Mouse (Mus musculus) heart, embryonic 14.5 days (tissue): ENCODE results near the gene Smyd1. TPM values are rescaled to one million over a fixed set of nuclear protein-coding genes. Genes with fewer than 3 reads are reported as not detected.
"Not testable (repeated sequence)": the region's sequence is repeated elsewhere in the genome, so short reads cannot be mapped to it uniquely, and the experiment has no call there.

Experiments
- ATAC-seq: fragments of 200-750 bp; cut with Nextera tagmentation; 2 replicates; pipeline ENCODE4 v1.8.0; 2017; ENCODE audit warnings: low read depth, moderate TSS enrichment; ENCODE audit not compliant: insufficient number of reproducible peaks, insufficient read depth, low FRiP score
- H3K27ac ChIP-seq, 2 experiments: fragments of 200-500 bp in 1 of 2; fragments of 300-500 bp in 1 of 2; sonication (generic) in 1 of 2; replicated peaks in 1 of 2; 2 replicates each; pipeline ENCODE4 v1.5.1; 2012 to 2014; ENCODE audit warnings: low read depth in 2 of 2, low read length in 2 of 2, control low read depth in 1 of 2, mild to moderate bottlenecking in 1 of 2, mixed read lengths in 1 of 2; ENCODE audit not compliant: control insufficient read depth in 1 of 2, insufficient read depth in 1 of 2
- H3K27me3 ChIP-seq: fragments of 300-500 bp; sonication (generic); 2 replicates; pipeline ENCODE4 v1.6.1; 2014; ENCODE audit warnings: mild to moderate bottlenecking, low read length, control low read depth; ENCODE audit not compliant: control insufficient read depth, insufficient read depth
- H3K36me3 ChIP-seq: fragments of 300-500 bp; sonication (generic); 2 replicates; pipeline ENCODE4 v1.6.1; 2014; ENCODE audit warnings: mild to moderate bottlenecking, control low read depth, low read length, mixed read lengths; ENCODE audit not compliant: control insufficient read depth, insufficient read depth
- H3K4me1 ChIP-seq, 2 experiments: fragments of 200-500 bp in 1 of 2; fragments of 300-500 bp in 1 of 2; sonication (generic) in 1 of 2; 2 replicates each; pipeline ENCODE4 v1.6.1; 2012 to 2014; ENCODE audit warnings: low read length in 2 of 2, control low read depth in 1 of 2, mixed read lengths in 1 of 2; ENCODE audit not compliant: control insufficient read depth in 2 of 2, insufficient read depth in 2 of 2
- H3K4me2 ChIP-seq: fragments of 300-500 bp; sonication (generic); 2 replicates; pipeline ENCODE4 v1.6.1; 2014; ENCODE audit warnings: mild to moderate bottlenecking, low read length
- H3K4me3 ChIP-seq, 2 experiments: fragments of 200-500 bp in 1 of 2; fragments of 300-500 bp in 1 of 2; sonication (generic) in 1 of 2; 2 replicates each; pipeline ENCODE4 v1.5.1; 2012 to 2014; ENCODE audit warnings: low read length in 2 of 2, mild to moderate bottlenecking in 2 of 2, control low read depth in 1 of 2, low read depth in 1 of 2, moderate library complexity in 1 of 2; ENCODE audit not compliant: control insufficient read depth in 1 of 2, insufficient read depth in 1 of 2
- H3K9ac ChIP-seq: fragments of 300-500 bp; sonication (generic); 2 replicates; pipeline ENCODE4 v1.6.1; 2014; ENCODE audit warnings: mild to moderate bottlenecking, low read length
- H3K9me3 ChIP-seq: fragments of 300-500 bp; sonication (generic); 2 replicates; pipeline ENCODE4 v1.6.1; 2016; ENCODE audit warnings: low read length, control low read depth; ENCODE audit not compliant: control insufficient read depth
- WGBS: fragments of 180-500 bp; shearing (Covaris S2); extraction: QIAGEN DNeasy Blood & Tissue Kit; methylation state at CpG from one replicate; pipeline ENCODE4 v1.1.7; 2014; 5-methylcytosine and 5-hydroxymethylcytosine counted together
- polyA plus RNA-seq: library from polyadenylated mRNA; unstranded; fragments of >200 nt; fragmentation: Nextera tagmentation; extraction: Ambion mirVana; gene quantifications from 2 replicates; pipeline ENCODE4 v1.2.1, GENCODE M21; 2014

Gene Smyd1
- polyA plus RNA-seq, 1 experiment from 2014 or later: 147 TPM

GRCm38 (mm10) chr6:71337666-71338065 lies 15.6 kb upstream of the Smyd1 start:
- 93% methylated on average over 8 of the region's 8 CpGs for WGBS
- H3K4me1 ChIP-seq: no peaks in the 10 kb centered on the region
- no peaks in the 10 kb centered on the region for H3K9me3 ChIP-seq
- no peak overlapping the region for H3K9ac ChIP-seq
- H3K27me3 ChIP-seq: no peaks in the 10 kb centered on the region
- no peak overlapping the region for H3K4me2 ChIP-seq
- no peak overlapping the region for H3K4me3 ChIP-seq
- no peaks in the 10 kb centered on the region for H3K36me3 ChIP-seq
- H3K27ac ChIP-seq: no peak overlapping the region
- ATAC-seq: no peak

- 87% methylated on average over 11 of the region's 11 CpGs for WGBS
- H3K4me3 ChIP-seq: no peak overlapping the region
- no peak overlapping the region for H3K4me2 ChIP-seq
- no peak for ATAC-seq
- H3K27me3 ChIP-seq: no peaks in the 10 kb centered on the region
- no peak overlapping the region for H3K27ac ChIP-seq
- H3K9me3 ChIP-seq: no peaks in the 10 kb centered on the region
- H3K9ac ChIP-seq: no peak overlapping the region
- H3K4me1 ChIP-seq: no peaks in the 10 kb centered on the region
- H3K36me3 ChIP-seq: no peaks in the 10 kb centered on the region
Measured at GRCm38 (mm10) chr6:71333578-71334273, 11.7 kb upstream of the Smyd1 start.

- Histone ChIP-seq H3K27me3 (no peaks in the 10 kb centered on the region), H3K4me2 (no peak overlapping the region), H3K36me3 (no peaks in the 10 kb centered on the region), H3K4me1 (no peaks in the 10 kb centered on the region), H3K4me3 (no peak overlapping the region), H3K9me3 (no peaks in the 10 kb centered on the region), H3K27ac (no peak overlapping the region), H3K9ac (no peak overlapping the region)
- no peak for ATAC-seq
- 70% methylated on average over 3 of the region's 3 CpGs for WGBS
Measured at GRCm38 (mm10) chr6:71333031-71333430, 11.0 kb upstream of the Smyd1 start.

DNA sequence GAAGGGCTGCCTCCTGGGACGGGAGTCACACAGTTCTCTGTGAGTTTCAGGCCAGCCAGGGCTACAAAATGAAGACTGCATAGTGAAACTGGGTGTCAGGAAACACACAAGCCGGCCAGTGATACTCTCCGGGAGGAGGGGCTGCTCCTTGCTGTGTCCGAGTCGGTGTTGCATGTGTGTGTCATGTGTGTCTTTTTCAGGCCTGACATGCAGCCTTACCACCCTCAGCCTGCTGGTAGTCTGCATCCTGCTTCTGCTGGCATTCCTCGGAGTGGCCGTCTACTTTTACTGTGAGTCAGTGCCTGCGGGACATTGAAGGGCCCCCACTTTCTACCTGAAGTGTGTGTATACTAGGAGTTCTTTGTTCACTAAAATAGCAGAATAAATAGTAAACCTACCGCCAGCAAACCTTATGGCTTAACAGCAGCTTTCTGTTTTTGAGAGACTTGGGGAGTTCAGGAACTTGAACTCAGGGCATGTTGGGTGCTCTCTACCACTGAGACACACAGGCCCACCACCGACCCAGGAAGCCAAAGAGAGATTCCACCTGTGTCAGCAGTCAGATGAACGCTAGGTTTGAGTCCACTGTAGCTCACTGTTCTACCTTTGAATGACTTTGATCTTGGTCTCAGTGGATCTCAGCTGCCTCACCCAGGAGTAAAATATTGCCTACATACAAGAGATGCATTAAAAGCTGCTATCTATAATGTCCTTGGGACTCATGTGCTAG lies 10.4 kb upstream of the Smyd1 start:
- ATAC-seq: no peak
- Histone ChIP-seq H3K9me3 (no peaks in the 10 kb centered on the region), H3K27ac (no peak overlapping the region), H3K4me3 (no peak overlapping the region), H3K27me3 (no peaks in the 10 kb centered on the region), H3K36me3 (no peaks in the 10 kb centered on the region), H3K9ac (no peak overlapping the region), H3K4me2 (no peak overlapping the region), H3K4me1 (no peaks in the 10 kb centered on the region)
- WGBS: 80% methylated on average over 11 of the region's 11 CpGs

DNA sequence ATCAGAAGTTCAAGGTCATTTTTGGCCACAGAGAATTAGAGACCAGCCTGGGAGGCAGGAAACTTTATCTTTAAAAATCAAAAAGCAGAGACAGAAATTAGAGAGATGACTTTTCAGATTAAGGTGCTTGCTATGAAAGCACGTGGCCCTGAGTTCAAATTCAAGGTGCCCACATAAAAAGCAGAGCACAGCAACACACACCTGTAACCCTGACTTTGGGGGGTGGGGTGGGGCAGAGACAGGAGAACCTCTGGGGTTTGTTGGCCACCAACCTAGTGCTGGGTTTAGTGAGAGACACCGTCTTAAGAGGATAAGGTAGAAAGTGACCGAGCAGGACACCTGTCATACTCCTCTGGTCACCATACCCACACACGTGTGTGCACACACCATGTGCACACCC lies 9.5 kb upstream of the Smyd1 start:
- H3K27ac ChIP-seq, H3K36me3 ChIP-seq, H3K9me3 ChIP-seq, H3K9ac ChIP-seq, H3K4me3 ChIP-seq, H3K4me1 ChIP-seq, H3K27me3 ChIP-seq, H3K4me2 ChIP-seq, ATAC-seq: not testable (repeated sequence)
- 80% methylated on average over 1 of the region's 4 CpGs for WGBS

DNA sequence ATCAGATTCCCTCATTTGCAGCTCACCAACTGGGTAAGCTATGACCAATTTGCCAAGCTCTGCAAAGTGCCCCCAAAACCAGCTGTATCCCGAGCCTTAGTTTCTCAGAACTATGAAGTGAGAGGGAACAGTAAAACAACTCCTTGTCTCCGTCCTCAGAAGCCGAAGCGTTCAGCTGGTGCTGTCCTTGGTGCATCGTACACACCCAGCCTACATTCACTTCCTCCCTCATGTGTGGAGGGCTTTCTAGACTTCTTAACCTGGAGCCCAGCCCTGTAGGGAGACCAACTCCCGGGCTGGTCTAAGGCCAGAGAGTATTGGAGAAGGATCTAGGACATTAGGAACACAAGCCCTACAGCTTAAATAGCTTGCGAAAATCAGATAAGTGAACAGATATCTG lies 8.5 kb upstream of the Smyd1 start:
- H3K36me3 ChIP-seq: no peaks in the 10 kb centered on the region
- no peak overlapping the region for H3K4me2 ChIP-seq
- no peaks in the 10 kb centered on the region for H3K9me3 ChIP-seq
- no peak for ATAC-seq
- 68% methylated on average over 7 of the region's 7 CpGs for WGBS
- H3K4me3 ChIP-seq: no peak overlapping the region
- no peak overlapping the region for H3K9ac ChIP-seq
- no peaks in the 10 kb centered on the region for H3K27me3 ChIP-seq
- no peak overlapping the region for H3K27ac ChIP-seq
- H3K4me1 ChIP-seq: no peaks in the 10 kb centered on the region

DNA sequence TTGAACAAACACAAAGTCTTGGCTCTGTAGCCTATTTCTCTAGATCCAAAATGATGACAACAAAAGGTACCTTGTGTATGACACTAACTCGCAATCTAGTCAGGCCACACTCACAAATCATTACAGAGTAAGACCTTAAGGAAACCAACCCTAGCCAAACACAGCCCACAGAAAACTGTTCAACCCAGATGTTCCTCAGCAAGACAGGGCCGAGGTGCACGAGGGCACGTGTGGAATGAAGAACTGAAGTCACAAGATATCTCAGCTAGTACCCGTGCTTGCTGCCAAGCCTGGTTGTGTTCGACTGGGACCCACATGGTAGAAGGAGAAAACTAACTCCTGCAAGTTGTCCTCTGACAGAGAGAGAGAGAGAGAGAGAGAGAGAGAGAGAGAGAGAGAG lies 7.8 kb upstream of the Smyd1 start:
- Histone ChIP-seq H3K4me1 (no peaks in the 10 kb centered on the region), H3K4me2 (no peak overlapping the region), H3K9me3 (no peaks in the 10 kb centered on the region), H3K27ac (no peak overlapping the region), H3K9ac (no peak overlapping the region), H3K36me3 (no peaks in the 10 kb centered on the region), H3K27me3 (no peaks in the 10 kb centered on the region), H3K4me3 (no peak overlapping the region)
- 73% methylated on average over 6 of the region's 6 CpGs for WGBS
- ATAC-seq: no peak

DNA sequence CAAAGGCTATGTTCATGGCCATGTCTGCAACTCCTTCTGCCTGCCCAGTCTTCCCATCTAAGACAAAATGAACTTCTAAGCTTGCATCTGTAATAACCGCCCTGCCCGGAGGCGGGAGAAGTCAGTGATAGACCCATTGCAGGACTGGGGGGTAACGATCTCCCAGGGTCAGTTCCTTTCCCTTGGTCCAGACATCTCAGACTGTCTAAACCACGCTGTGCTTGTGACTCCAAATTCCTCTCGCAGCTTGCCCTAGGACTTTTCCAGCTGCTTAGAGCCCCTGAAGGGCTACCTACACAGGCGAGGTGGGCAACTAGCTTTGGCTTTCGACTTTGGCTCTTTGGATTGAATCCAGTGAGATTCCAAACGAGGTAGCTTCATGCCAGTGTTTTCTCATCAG lies 2.8 kb upstream of the Smyd1 start:
- no peak overlapping the region for H3K4me2 ChIP-seq
- H3K27me3 ChIP-seq: no peaks in the 10 kb centered on the region
- no peak for ATAC-seq
- no peak overlapping the region for H3K9ac ChIP-seq
- no peaks in the 10 kb centered on the region for H3K4me1 ChIP-seq
- no peaks in the 10 kb centered on the region for H3K36me3 ChIP-seq
- no peak overlapping the region for H3K4me3 ChIP-seq
- 84% methylated on average over 9 of the region's 9 CpGs for WGBS
- H3K9me3 ChIP-seq: no peaks in the 10 kb centered on the region
- H3K27ac ChIP-seq: no peak overlapping the region
